Mouse (Mus musculus) hindbrain, embryonic 15.5 days (tissue): ENCODE measurements around the gene Rnf135. TPM values are rescaled to one million over a fixed set of nuclear protein-coding genes. Genes with fewer than 3 reads are reported as not detected.
A peak's percentile ranks its signal among the peaks of the same experiment; 100 is the strongest.

ENCODE experiments used
- ATAC-seq: fragments of 200-750 bp; cut with Nextera tagmentation; 2 replicates; pipeline ENCODE4 v1.8.0; 2017; ENCODE audit warnings: low read depth, moderate number of reproducible peaks, moderate TSS enrichment; ENCODE audit not compliant: low FRiP score
- H3K27ac ChIP-seq: fragments of 300-500 bp; sonication (generic); replicated peaks from 2 replicates; pipeline ENCODE4 v1.5.1; 2015; ENCODE audit warnings: mild to moderate bottlenecking, inconsistent platforms
- H3K27me3 ChIP-seq: fragments of 300-500 bp; sonication (generic); 2 replicates; pipeline ENCODE4 v1.6.1; 2015; ENCODE audit warnings: control low read depth, inconsistent platforms
- H3K36me3 ChIP-seq: fragments of 300-500 bp; sonication (generic); 2 replicates; pipeline ENCODE4 v1.6.1; 2015; ENCODE audit warnings: control low read depth, inconsistent platforms
- H3K4me1 ChIP-seq: fragments of 300-500 bp; sonication (generic); replicated peaks from 2 replicates; pipeline ENCODE4 v1.6.1; 2015; ENCODE audit warnings: control low read depth, inconsistent platforms
- H3K4me2 ChIP-seq: fragments of 300-500 bp; sonication (generic); 2 replicates; pipeline ENCODE4 v1.6.1; 2015; ENCODE audit warnings: moderate library complexity, mild to moderate bottlenecking, inconsistent platforms
- H3K4me3 ChIP-seq: fragments of 300-500 bp; sonication (generic); 2 replicates; pipeline ENCODE4 v1.5.1; 2015; ENCODE audit warnings: mild to moderate bottlenecking, inconsistent platforms
- H3K9ac ChIP-seq: fragments of 300-500 bp; sonication (generic); 2 replicates; pipeline ENCODE4 v1.6.1; 2015; ENCODE audit warnings: inconsistent platforms
- H3K9me3 ChIP-seq: fragments of 300-500 bp; sonication (generic); 2 replicates; pipeline ENCODE4 v1.6.1; 2016; ENCODE audit warnings: control low read depth, inconsistent platforms
- WGBS: fragments of 180-500 bp; shearing (Covaris S2); methylation state at CpG from one replicate; pipeline ENCODE4 v1.1.7; 2015; 5-methylcytosine and 5-hydroxymethylcytosine counted together
- polyA plus RNA-seq: library from polyadenylated mRNA; unstranded; fragments of >200 nt; fragmentation: Nextera tagmentation; extraction: Ambion mirVana; gene quantifications from 2 replicates; pipeline ENCODE4 v1.2.1, GENCODE M21; 2015

Gene Rnf135
- polyA plus RNA-seq, 1 experiment from 2014 or later: 3.9 TPM

- ATAC-seq: no peak
- Histone ChIP-seq H3K4me2 (no peak overlapping the region), H3K9ac (no peak overlapping the region), H3K4me1 (peaks cover 8% of the 10 kb centered on the region), H3K27ac (no peak overlapping the region), H3K4me3 (no peak overlapping the region), H3K27me3 (peaks cover 16% of the 10 kb centered on the region), H3K9me3 (no peaks in the 10 kb centered on the region), H3K36me3 (no peaks in the 10 kb centered on the region)
- 88% methylated on average over 8 of the region's 8 CpGs for WGBS
These were observed 34.1 kb upstream of the Rnf135 start for GRCm38 (mm10) chr11:80149412-80150023.

- Histone ChIP-seq H3K27me3 (peaks cover 24% of the 10 kb centered on the region), H3K36me3 (no peaks in the 10 kb centered on the region), H3K9me3 (no peaks in the 10 kb centered on the region), H3K27ac (no peak overlapping the region), H3K9ac (no peak overlapping the region), H3K4me2 (no peak overlapping the region), H3K4me3 (no peak overlapping the region), H3K4me1 (peaks cover 9% of the 10 kb centered on the region)
- ATAC-seq: no peak
- 79% methylated on average over 5 of the region's 5 CpGs for WGBS
These were observed 33.1 kb upstream of the Rnf135 start for GRCm38 (mm10) chr11:80150566-80150965.

GRCm38 (mm10) chr11:80151541-80151940 lies 32.1 kb upstream of the Rnf135 start:
- no peak for ATAC-seq
- H3K27ac ChIP-seq: no peak overlapping the region
- H3K27me3 ChIP-seq: peaks cover 32% of the 10 kb centered on the region
- H3K36me3 ChIP-seq: no peaks in the 10 kb centered on the region
- no peak overlapping the region for H3K4me2 ChIP-seq
- H3K9ac ChIP-seq: no peak overlapping the region
- H3K4me1 ChIP-seq: peaks cover 9% of the 10 kb centered on the region
- H3K4me3 ChIP-seq: no peak overlapping the region
- no peaks in the 10 kb centered on the region for H3K9me3 ChIP-seq
- 60% methylated on average over 2 of the region's 2 CpGs for WGBS

GRCm38 (mm10) chr11:80152376-80152775 lies 31.3 kb upstream of the Rnf135 start:
- H3K4me2 ChIP-seq: no peak overlapping the region
- WGBS: 74% methylated on average over 8 of the region's 8 CpGs
- no peaks in the 10 kb centered on the region for H3K36me3 ChIP-seq
- H3K9me3 ChIP-seq: no peaks in the 10 kb centered on the region
- ATAC-seq: no peak
- H3K27me3 ChIP-seq: peaks cover 32% of the 10 kb centered on the region
- no peak overlapping the region for H3K27ac ChIP-seq
- no peak overlapping the region for H3K4me3 ChIP-seq
- no peak overlapping the region for H3K9ac ChIP-seq
- peaks cover 9% of the 10 kb centered on the region for H3K4me1 ChIP-seq

GRCm38 (mm10) chr11:80153857-80154495 lies 29.7 kb upstream of the Rnf135 start, which contains the start of gene Adap2:
Gene Adap2, plus strand, starts transcription at chr11:80154105.
- Histone ChIP-seq H3K36me3 (no peaks in the 10 kb centered on the region), H3K4me2 (peak within 1 kb of the TSS; percentile 77), H3K9me3 (no peaks in the 10 kb centered on the region), H3K9ac (peak within 1 kb of the TSS; percentile 30; the same call in 1 of the 2 replicates), H3K27ac (no peak within 1 kb of the TSS), H3K4me1 (peaks cover 9% of the 10 kb centered on the region), H3K4me3 (peak within 1 kb of the TSS; percentile 47), H3K27me3 (peaks cover 32% of the 10 kb centered on the region)
- ATAC-seq: peak; percentile 45; the same call in 1 of the 2 replicates
- 3% methylated on average over 45 of the region's 47 CpGs for WGBS

GRCm38 (mm10) chr11:80154501-80154900 lies 29.1 kb upstream of the Rnf135 start:
- ATAC-seq: no peak
- WGBS: 24% methylated on average over 25 of the region's 25 CpGs
- H3K27me3 ChIP-seq: peaks cover 32% of the 10 kb centered on the region

GRCm38 (mm10) chr11:80155541-80155940 lies 28.1 kb upstream of the Rnf135 start:
- H3K27me3 ChIP-seq: peaks cover 32% of the 10 kb centered on the region
- ATAC-seq: no peak
- H3K27ac ChIP-seq: no peak overlapping the region
- no peaks in the 10 kb centered on the region for H3K9me3 ChIP-seq
- peaks cover 9% of the 10 kb centered on the region for H3K4me1 ChIP-seq
- 89% methylated on average over 8 of the region's 8 CpGs for WGBS
- no peak overlapping the region for H3K4me2 ChIP-seq
- no peaks in the 10 kb centered on the region for H3K36me3 ChIP-seq
- no peak overlapping the region for H3K9ac ChIP-seq
- no peak overlapping the region for H3K4me3 ChIP-seq

More at GRCm38 (mm10) chr11:80154501-80154900, 29.1 kb upstream of the Rnf135 start:
- Histone ChIP-seq H3K4me1 (peaks cover 9% of the 10 kb centered on the region), H3K4me2 (peak overlapping the region; percentile 77), H3K36me3 (no peaks in the 10 kb centered on the region), H3K27ac (no peak overlapping the region), H3K9me3 (no peaks in the 10 kb centered on the region), H3K4me3 (peak overlapping the region; percentile 47), H3K9ac (0 out of 2 replicates have a peak overlapping the region, but pooled peaks have one; percentile 30)

- no peaks in the 10 kb centered on the region for H3K36me3 ChIP-seq
- no peak overlapping the region for H3K4me2 ChIP-seq
- ATAC-seq: no peak
- 83% methylated on average over 4 of the region's 4 CpGs for WGBS
- H3K9ac ChIP-seq: no peak overlapping the region
- H3K27me3 ChIP-seq: peaks cover 32% of the 10 kb centered on the region
- H3K4me1 ChIP-seq: peaks cover 9% of the 10 kb centered on the region
- H3K9me3 ChIP-seq: no peaks in the 10 kb centered on the region
- no peak overlapping the region for H3K4me3 ChIP-seq
- H3K27ac ChIP-seq: no peak overlapping the region
These were observed 27.7 kb upstream of the Rnf135 start for GRCm38 (mm10) chr11:80155961-80156360.

- peaks cover 32% of the 10 kb centered on the region for H3K27me3 ChIP-seq
- WGBS: 79% methylated on average over 4 of the region's 4 CpGs
- H3K9ac ChIP-seq: no peak overlapping the region
- no peaks in the 10 kb centered on the region for H3K9me3 ChIP-seq
- H3K4me1 ChIP-seq: peaks cover 9% of the 10 kb centered on the region
- H3K4me3 ChIP-seq: no peak overlapping the region
- no peaks in the 10 kb centered on the region for H3K36me3 ChIP-seq
- no peak overlapping the region for H3K4me2 ChIP-seq
- no peak overlapping the region for H3K27ac ChIP-seq
- ATAC-seq: no peak
These were observed 26.8 kb upstream of the Rnf135 start for GRCm38 (mm10) chr11:80156841-80157240.

GRCm38 (mm10) chr11:80159018-80159417 lies 24.6 kb upstream of the Rnf135 start:
- H3K4me3 ChIP-seq: no peak overlapping the region

GRCm38 (mm10) chr11:80161041-80161440 lies 22.6 kb upstream of the Rnf135 start:
- ATAC-seq: no peak
- H3K27ac ChIP-seq: no peak overlapping the region
- H3K27me3 ChIP-seq: peaks cover 3% of the 10 kb centered on the region
- 89% methylated on average over 4 of the region's 4 CpGs for WGBS
- no peak overlapping the region for H3K9ac ChIP-seq
- H3K4me1 ChIP-seq: no peaks in the 10 kb centered on the region
- H3K4me3 ChIP-seq: no peak overlapping the region
- H3K4me2 ChIP-seq: no peak overlapping the region
- no peaks in the 10 kb centered on the region for H3K36me3 ChIP-seq
- H3K9me3 ChIP-seq: no peaks in the 10 kb centered on the region

More at GRCm38 (mm10) chr11:80159018-80159417, 24.6 kb upstream of the Rnf135 start:
- ATAC-seq: no peak
- H3K27me3 ChIP-seq: peaks cover 20% of the 10 kb centered on the region
- H3K9ac ChIP-seq: no peak overlapping the region
- 88% methylated on average over 7 of the region's 7 CpGs for WGBS
- no peaks in the 10 kb centered on the region for H3K36me3 ChIP-seq
- no peaks in the 10 kb centered on the region for H3K9me3 ChIP-seq
- H3K27ac ChIP-seq: no peak overlapping the region
- H3K4me2 ChIP-seq: no peak overlapping the region
- peaks cover 5% of the 10 kb centered on the region for H3K4me1 ChIP-seq

GRCm38 (mm10) chr11:80163362-80164116 lies 20.1 kb upstream of the Rnf135 start:
- Histone ChIP-seq H3K4me3 (no peak overlapping the region), H3K4me1 (no peaks in the 10 kb centered on the region), H3K27me3 (no peaks in the 10 kb centered on the region), H3K4me2 (no peak overlapping the region), H3K9me3 (no peaks in the 10 kb centered on the region), H3K9ac (no peak overlapping the region), H3K36me3 (no peaks in the 10 kb centered on the region), H3K27ac (no peak overlapping the region)
- no peak for ATAC-seq
- WGBS: 74% methylated on average over 7 of the region's 7 CpGs
